Mouse (Mus musculus): ENCODE measurements at regions not wholly inside any gene's neighbourhood (a gene's known extent, or its start where the extent isn't known, plus 50 kb on each side); places are given as distances from the start of the nearest gene placed in this dataset.

DNA sequence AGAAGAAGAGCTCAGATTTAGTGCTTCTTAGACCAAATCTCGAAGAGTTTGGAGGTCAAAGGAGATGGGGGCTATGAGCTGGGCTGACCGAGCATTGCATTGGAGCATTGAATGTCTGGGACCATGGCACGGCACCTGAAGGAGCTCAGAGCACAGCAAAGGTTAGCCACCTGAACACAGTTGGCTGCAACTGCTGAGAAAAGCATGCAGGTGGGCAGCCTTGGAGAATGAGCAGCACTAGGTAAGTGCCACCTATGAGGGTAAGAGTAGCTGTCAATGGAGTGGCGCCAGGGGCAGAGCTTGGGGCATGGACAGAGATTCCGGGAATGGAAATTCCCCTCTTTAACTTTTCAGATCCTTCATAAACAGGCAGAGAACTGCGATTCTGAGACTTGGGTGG lies 305.7 kb downstream of the Fut8 start:
- no peak for TF ChIP-seq POLR2A (IDR thresholded peaks at IDR 0.05; ENCODE audit: extremely low read depth, insufficient read depth, low read length)
- TF ChIP-seq CTCF (IDR thresholded peaks at IDR 0.05; ENCODE audit: extremely low read depth, insufficient read depth, low read length), result no peak
